Mouse (Mus musculus) 416B (cell line): Measurements from ENCODE around the gene Rdh7.
A peak's percentile ranks its signal among the peaks of the same experiment; 100 is the strongest.
"Not testable (repeated sequence)": the region's sequence is repeated elsewhere in the genome, so short reads cannot be mapped to it uniquely, and the experiment has no call there.

Experiments used
- DNase-seq: peaks from one replicate; pipeline ENCODE4 v3.0.0; 2011; ENCODE audit warnings: low read depth

The Rdh7 gene

DNA sequence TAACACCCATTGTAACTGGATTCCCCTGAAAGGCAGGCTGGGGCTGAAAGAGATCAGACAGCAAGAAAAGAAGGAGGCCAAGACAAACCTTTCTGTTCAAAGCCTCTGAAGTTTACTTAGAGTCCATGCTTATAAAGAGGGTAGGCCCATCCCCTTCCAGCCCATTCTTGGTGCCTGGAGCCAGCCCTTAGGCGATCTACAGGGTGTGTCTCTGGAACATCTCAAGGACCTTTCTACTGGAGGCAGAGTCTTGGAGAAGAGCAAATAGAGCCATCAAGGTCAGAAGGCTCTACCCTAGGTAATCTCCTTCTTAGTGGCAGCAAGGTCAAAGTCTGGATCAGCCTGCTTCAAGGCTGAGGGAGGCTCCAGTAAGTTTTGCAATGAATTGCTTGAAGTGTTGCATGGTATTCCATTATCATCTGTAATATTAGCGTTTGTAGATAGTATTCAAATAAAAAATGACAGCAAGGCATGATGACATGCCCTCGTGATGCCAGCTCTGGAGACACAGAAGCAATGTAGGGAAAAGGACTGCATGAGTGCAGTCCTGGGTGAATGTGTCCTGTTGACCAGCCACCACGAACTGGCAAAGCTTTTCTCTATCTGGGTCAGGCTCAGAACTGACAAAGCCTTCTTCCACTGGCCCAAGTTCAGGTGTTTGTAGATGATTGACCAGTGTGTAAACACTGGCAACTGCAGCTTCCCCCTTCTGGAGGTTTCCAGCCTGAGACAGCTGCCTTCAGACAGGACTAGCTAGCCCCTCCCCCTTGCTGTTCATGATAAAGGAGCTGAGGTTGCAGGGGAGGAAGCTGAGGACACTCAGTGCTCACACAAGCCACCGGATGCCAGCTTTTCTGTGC is 4.8 kb upstream of the Rdh7 start:
- DNase-seq = peak; percentile 38

DNA sequence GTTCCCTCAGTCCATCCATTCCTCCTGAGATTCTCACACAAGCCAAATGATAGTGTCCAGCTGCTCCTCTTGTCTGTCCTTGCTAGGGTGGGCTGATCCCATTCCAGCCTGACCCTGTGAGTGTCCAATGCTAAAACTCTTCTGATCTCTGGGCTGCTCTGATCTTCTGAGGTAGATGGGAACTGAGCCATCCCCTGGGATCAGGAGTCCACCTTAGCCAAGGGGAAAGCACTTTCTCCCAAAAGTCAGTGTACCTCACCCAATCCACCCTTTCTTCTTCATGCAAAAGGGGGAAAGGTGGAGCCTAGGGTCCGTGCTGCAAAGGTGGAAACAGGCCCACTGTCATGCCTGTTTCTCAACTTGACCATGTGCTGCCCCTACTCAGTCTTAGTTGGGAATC is 2.9 kb upstream of the Rdh7 start:
- no peak for DNase-seq

DNA sequence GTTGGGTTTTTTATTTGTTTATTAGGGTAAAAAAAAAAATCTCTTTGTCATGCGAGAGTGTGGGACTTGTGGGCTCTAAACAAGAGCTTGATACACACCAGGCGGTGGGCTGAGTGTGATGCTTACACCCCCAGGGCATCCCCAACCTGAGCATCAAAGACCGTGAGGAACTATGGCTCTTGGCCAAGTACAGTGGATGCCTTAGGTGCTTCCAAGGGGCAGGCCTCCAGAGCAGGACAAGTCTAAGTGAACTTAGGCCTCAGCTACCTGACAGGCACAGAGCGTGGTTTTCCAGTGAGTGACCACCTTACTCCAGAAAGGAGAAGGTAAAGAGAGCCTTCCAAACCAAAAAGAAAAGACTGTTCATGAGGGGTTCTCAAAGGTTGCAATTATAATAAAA is 1.6 kb downstream of the Rdh7 start:
- DNase-seq = no peak

DNA sequence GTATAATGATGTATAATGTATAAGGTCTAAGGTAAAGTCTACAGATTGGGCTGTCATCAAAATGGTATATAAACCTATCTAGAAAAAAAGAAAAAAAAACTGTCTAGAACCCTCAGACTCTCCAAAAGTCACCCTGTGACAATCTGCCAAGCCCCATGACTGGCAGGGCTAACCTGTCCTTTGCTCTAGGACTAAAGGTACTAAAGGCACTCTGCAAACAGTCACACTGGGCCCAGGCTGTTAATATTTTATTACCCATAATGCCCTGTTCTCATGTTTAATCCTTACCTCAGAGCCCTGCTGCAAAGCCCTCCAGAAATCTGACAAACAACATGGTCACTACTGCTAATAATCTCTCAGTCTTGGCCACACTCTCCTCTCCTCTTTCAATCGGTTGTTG is 2.1 kb downstream of the Rdh7 start:
- no peak for DNase-seq

DNA sequence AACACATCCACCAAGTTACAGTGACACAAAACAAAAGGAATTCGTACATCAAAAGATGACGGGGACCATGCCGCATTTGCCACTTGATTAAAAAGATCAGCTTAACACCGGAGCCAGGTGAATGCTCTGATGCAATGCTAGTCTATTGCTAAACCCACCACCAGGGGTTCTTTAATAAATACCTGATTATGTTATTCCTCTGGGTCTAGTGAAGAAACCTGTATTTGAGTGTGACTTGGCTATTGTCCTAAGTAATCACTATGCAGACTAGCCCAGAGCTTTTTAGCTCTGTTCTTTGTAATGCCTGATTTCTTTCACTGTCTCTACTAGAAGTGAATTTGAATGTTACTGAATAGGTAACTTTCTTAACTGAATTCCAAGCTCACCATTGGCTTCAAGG is 7.6 kb downstream of the Rdh7 start:
- no peak for DNase-seq

- DNase-seq = peak; percentile 89
Observed at GRCm38 (mm10) chr10:127879155-127879688, 9.4 kb downstream of the Rdh7 start.

- DNase-seq = no peak
Observed at GRCm38 (mm10) chr10:127878262-127879057, 10.2 kb downstream of the Rdh7 start.

- DNase-seq = no peak
Observed at GRCm38 (mm10) chr10:127877681-127878080, 10.9 kb downstream of the Rdh7 start.

- DNase-seq = peak; percentile 44
Observed at GRCm38 (mm10) chr10:127872484-127872883, 16.1 kb downstream of the Rdh7 start.

DNA sequence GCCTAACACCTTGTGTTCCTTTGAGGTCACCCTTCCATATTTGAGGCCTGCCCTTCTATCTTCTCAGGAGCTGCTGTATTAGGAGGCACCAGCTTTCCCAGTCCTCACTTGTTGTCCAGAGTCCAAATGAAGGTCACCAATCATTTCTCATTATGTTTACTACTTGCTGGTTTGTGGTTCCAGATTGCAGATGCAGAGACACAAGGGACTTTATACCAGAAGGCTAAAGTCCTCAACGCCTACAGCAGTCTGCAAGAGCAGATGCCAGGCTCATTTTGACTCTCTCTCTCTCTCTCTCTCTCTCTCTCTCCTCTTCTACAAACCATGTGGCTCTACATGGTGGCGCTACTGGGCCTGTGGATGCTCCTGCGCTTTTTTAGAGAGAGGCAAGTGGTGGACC is 22.4 kb downstream of the Rdh7 start, which contains the start of gene Rdh16f2:
Rdh16f2 (plus strand) TSS at position 243 of the 400 bp plus-strand sequence.
- no peak for DNase-seq

DNA sequence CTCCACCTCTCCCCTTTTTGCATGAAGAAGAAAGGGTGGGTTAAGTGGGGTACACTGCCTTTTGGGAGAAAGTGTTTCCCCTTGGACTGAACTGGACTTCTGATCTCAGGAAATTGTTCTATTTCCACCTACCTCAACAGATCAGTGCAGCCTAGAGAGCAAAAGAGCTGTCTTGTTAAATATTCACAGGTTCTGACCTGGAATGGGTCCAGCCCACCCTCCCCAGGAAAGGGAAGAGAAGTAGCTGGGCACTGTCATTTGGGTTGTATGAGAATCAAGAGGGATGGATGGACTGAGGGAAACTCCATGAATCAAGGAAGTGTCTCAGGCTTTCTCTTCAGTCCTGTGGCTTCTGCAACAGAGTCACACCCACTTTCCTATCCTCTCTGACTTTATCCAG is 23.7 kb downstream of the Rdh7 start:
- no peak for DNase-seq

- DNase-seq = no peak
Observed at GRCm38 (mm10) chr10:127856376-127856775, 32.2 kb downstream of the Rdh7 start.

DNA sequence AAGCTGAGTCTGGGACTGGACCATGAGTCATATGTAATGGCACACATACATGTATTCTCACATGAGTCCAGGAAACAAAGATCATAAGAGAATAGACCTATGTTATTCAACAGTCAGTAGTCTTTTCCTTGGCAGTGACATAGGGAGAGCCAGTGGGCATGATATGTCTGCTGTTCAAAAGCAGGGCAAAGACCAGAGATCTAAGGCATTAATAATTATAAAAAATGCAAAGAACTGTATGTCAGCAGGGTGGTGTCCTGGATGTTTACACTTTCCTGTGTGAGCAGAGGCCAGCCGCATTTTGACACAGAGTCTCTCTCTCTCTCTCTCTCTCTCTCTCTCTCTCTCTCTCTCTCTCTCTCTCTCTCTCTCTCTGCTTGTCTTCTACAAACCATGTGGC is 39.0 kb downstream of the Rdh7 start, which contains the start of gene Rdh19:
Rdh19 (plus strand) TSS at position 301 of the 400 bp plus-strand sequence.
- no peak for DNase-seq

DNA sequence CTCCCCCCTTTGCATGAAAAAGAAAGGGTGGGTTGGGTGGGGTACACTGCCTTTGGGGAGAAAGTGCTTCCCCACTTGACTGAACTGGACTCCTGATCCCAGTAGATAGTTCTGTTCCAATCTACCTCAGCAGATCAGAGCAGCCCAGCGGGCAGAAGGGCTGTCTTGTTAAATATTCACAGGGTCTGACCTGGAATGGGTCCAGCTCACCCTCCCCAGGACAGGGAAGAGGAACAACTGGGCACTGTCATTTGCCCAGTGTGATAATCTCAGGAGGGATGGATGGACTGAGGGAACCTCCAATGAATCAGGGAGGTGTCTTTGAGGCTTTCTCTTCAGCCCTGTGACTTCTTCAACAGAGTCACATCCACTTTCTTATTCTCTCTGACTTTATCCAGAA is 40.5 kb downstream of the Rdh7 start:
- no peak for DNase-seq

DNA sequence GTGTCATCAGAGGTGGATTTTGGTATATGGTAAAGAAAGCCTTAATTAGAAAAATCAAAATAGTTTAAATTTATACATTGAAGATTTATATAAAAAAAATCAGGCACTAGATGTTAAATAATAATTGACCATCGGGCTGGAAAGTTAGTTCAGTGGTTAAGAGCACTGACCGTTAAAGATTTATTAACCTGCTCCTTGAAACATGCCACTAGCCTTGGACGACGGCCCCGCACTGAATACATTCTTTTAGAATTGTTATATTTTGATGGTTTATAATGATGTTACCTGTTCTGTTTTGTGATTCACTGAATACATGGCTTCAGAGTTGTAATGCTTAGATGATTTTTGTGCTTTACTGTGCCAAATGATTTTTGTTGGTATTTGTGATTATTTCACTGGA is 42.7 kb downstream of the Rdh7 start:
- DNase-seq = not testable (repeated sequence)

DNA sequence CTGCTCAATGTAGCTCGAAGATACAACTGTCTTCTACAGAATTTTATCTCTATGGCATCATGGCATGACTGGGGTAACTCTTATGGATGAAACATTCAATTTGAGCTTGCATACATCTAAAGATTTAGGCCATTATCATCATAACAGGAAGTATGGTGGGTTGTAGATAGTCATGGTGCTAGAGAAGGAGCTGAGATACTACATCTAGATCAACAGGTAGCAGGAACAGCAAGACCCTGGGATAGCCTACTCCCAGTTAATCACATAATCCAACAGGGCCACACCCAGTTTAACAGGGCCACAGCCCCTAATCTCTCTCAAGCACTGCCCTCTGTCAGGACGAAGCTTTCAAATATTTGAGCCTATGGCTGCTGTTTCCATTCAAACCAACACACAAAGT is 47.8 kb downstream of the Rdh7 start:
- DNase-seq = no peak

DNA sequence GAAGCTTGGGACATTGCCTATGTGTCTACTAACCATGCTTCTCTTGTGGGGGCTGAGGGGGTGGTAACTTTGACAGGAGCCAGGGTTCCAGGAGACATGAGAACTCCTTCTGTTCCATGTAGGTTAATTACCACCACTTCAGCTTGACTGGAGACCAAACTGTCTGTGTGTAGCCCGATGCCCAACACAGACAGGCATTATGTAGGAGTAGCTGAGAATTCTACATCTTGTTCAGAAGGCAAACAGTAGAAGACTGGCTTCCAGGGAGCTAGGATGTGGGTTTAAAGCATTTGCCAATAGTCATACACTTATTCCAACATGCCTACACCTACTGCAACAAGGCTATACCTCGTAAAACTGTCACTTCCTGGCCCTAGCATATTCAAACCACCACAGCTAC is 50.1 kb downstream of the Rdh7 start:
- DNase-seq = no peak

GRCm38 (mm10) chr10:127837793-127838192 is 50.8 kb downstream of the Rdh7 start:
- DNase-seq = not testable (repeated sequence)

DNA sequence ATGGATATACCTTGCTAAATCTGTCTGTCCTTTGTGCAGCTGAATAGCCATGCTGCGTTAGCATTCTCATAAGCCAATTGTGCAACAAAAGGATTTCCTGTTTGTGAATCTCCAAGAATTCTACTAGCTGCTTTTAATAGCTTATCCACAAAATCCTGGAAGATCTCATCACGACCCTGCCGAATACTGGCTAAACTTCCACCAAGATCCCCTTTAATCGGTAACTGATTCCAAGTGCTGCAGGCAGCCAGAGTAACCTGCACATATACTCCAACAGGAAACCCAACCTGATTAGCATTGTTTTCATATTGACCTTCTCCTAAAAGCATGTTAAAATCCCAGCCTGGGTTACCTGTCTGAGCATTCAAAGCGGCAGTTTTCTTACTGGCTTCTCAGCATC is 53.3 kb downstream of the Rdh7 start:
- no peak for DNase-seq

DNA sequence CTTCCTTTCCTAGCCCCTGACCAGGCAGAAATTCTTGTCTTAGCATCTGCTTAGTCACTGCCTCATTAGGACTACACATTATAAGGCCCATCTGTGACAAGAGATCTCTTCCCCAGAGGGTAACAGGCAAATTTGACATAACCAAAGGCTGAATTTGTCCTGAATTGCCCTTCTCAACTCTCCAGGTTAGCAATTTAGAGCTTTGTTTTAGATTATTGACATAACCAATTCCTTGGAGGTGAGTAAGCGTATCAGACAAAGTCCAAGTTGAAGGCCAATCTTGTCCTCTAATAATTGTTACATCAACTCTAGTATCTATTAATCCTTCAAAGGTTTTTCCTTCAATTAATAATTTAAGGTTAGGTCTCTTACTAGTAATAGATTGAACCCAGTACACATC is 54.4 kb downstream of the Rdh7 start:
- not testable (repeated sequence) for DNase-seq
